Mouse (Mus musculus): ENCODE data around the gene Tmtc2. TPM values are rescaled to one million over a fixed set of nuclear protein-coding genes. Genes with fewer than 3 reads are reported as not detected.

The Tmtc2 gene
- polyA plus RNA-seq, 1 experiment from 2014 or later, result 5.7 TPM

GRCm38 (mm10) chr10:105405856-105406527 lies 168.3 kb downstream of the Tmtc2 start:
- Histone ChIP-seq H3K4me2 (replicated peaks; ENCODE audit: low read depth) (no peak overlapping the region), H3K9ac (ENCODE audit: low read length) (no peak overlapping the region), H3K4me3 (ENCODE audit: low read depth, low read length) (no peak overlapping the region), H3K36me3 (ENCODE audit: control insufficient read depth, insufficient read depth, low read length) (no peaks in the 10 kb centered on the region), H3K27me3 (ENCODE audit: control insufficient read depth, insufficient read depth, low read length) (no peaks in the 10 kb centered on the region), H3K4me1 (replicated peaks; ENCODE audit: control insufficient read depth, insufficient read depth) (no peaks in the 10 kb centered on the region), H3K9me3 (ENCODE audit: control insufficient read depth, low read length) (no peaks in the 10 kb centered on the region), H3K27ac (replicated peaks) (no peak overlapping the region)
- TF ChIP-seq EP300 (optimal IDR thresholded peaks at IDR 0.05) (no peak), CTCF (IDR thresholded peaks at IDR 0.05; ENCODE audit: low read depth) (no peak)
- WGBS, result 91% methylated on average over 4 of the region's 4 CpGs
- no peak for ATAC-seq (ENCODE audit: low FRiP score, low TSS enrichment)
- DNase-seq (ENCODE audit: low spot score), result no peak

- no peak overlapping the region for H3K27ac ChIP-seq (replicated peaks)
- WGBS, result 60% methylated on average over 3 of the region's 3 CpGs
- ATAC-seq (ENCODE audit: low FRiP score, low TSS enrichment) (no peak), DNase-seq (ENCODE audit: low spot score) (no peak)
- no peak overlapping the region for H3K9ac ChIP-seq (ENCODE audit: low read length)
- H3K4me1 ChIP-seq (replicated peaks; ENCODE audit: control insufficient read depth, insufficient read depth), result no peaks in the 10 kb centered on the region
- H3K36me3 ChIP-seq (ENCODE audit: control insufficient read depth, insufficient read depth, low read length), result no peaks in the 10 kb centered on the region
- no peak overlapping the region for H3K4me3 ChIP-seq (ENCODE audit: low read depth, low read length)
- no peaks in the 10 kb centered on the region for H3K9me3 ChIP-seq (ENCODE audit: control insufficient read depth, low read length)
- no peak overlapping the region for H3K4me2 ChIP-seq (replicated peaks; ENCODE audit: low read depth)
- TF ChIP-seq CTCF (IDR thresholded peaks at IDR 0.05; ENCODE audit: low read depth), result no peak
- TF ChIP-seq EP300 (optimal IDR thresholded peaks at IDR 0.05), result no peak
- no peaks in the 10 kb centered on the region for H3K27me3 ChIP-seq (ENCODE audit: control insufficient read depth, insufficient read depth, low read length)
Observed at GRCm38 (mm10) chr10:105403931-105404330, 170.3 kb downstream of the Tmtc2 start.

- Histone ChIP-seq H3K27ac (replicated peaks) (no peak overlapping the region), H3K27me3 (ENCODE audit: control insufficient read depth, insufficient read depth, low read length) (no peaks in the 10 kb centered on the region), H3K36me3 (ENCODE audit: control insufficient read depth, insufficient read depth, low read length) (no peaks in the 10 kb centered on the region), H3K4me1 (replicated peaks; ENCODE audit: control insufficient read depth, insufficient read depth) (no peaks in the 10 kb centered on the region), H3K9me3 (ENCODE audit: control insufficient read depth, low read length) (no peaks in the 10 kb centered on the region), H3K9ac (ENCODE audit: low read length) (no peak overlapping the region), H3K4me2 (replicated peaks; ENCODE audit: low read depth) (no peak overlapping the region), H3K4me3 (ENCODE audit: low read depth, low read length) (no peak overlapping the region)
- TF ChIP-seq CTCF (IDR thresholded peaks at IDR 0.05; ENCODE audit: low read depth) (no peak), EP300 (optimal IDR thresholded peaks at IDR 0.05) (no peak)
- ATAC-seq (ENCODE audit: low FRiP score, low TSS enrichment) (no peak), DNase-seq (ENCODE audit: low spot score) (no peak)
- 86% methylated on average over 5 of the region's 5 CpGs for WGBS
Observed at GRCm38 (mm10) chr10:105402481-105402779, 171.8 kb downstream of the Tmtc2 start.

- H3K4me3 ChIP-seq (ENCODE audit: low read depth, low read length), result no peak overlapping the region
- H3K4me2 ChIP-seq (replicated peaks; ENCODE audit: low read depth), result no peak overlapping the region
- 89% methylated on average over 11 of the region's 11 CpGs for WGBS
- no peaks in the 10 kb centered on the region for H3K27me3 ChIP-seq (ENCODE audit: control insufficient read depth, insufficient read depth, low read length)
- no peaks in the 10 kb centered on the region for H3K36me3 ChIP-seq (ENCODE audit: control insufficient read depth, insufficient read depth, low read length)
- DNase-seq (ENCODE audit: low spot score), result no peak
- TF ChIP-seq EP300 (optimal IDR thresholded peaks at IDR 0.05) (no peak), CTCF (IDR thresholded peaks at IDR 0.05; ENCODE audit: low read depth) (no peak)
- H3K4me1 ChIP-seq (replicated peaks; ENCODE audit: control insufficient read depth, insufficient read depth), result no peaks in the 10 kb centered on the region
- H3K9me3 ChIP-seq (ENCODE audit: control insufficient read depth, low read length), result no peaks in the 10 kb centered on the region
- ATAC-seq (ENCODE audit: low FRiP score, low TSS enrichment), result no peak
- H3K9ac ChIP-seq (ENCODE audit: low read length), result no peak overlapping the region
- no peak overlapping the region for H3K27ac ChIP-seq (replicated peaks)
Observed at GRCm38 (mm10) chr10:105401754-105402480, 172.3 kb downstream of the Tmtc2 start.

- Histone ChIP-seq H3K9ac (ENCODE audit: low read length) (no peak overlapping the region), H3K36me3 (ENCODE audit: control insufficient read depth, insufficient read depth, low read length) (no peaks in the 10 kb centered on the region), H3K4me3 (ENCODE audit: low read depth, low read length) (no peak overlapping the region), H3K27me3 (ENCODE audit: control insufficient read depth, insufficient read depth, low read length) (no peaks in the 10 kb centered on the region), H3K4me1 (replicated peaks; ENCODE audit: control insufficient read depth, insufficient read depth) (no peaks in the 10 kb centered on the region), H3K27ac (replicated peaks) (no peak overlapping the region), H3K9me3 (ENCODE audit: control insufficient read depth, low read length) (no peaks in the 10 kb centered on the region), H3K4me2 (replicated peaks; ENCODE audit: low read depth) (no peak overlapping the region)
- TF ChIP-seq CTCF (IDR thresholded peaks at IDR 0.05; ENCODE audit: low read depth), result peak; percentile 49
- no peak for TF ChIP-seq EP300 (optimal IDR thresholded peaks at IDR 0.05)
- WGBS, result 23% methylated on average over 5 of the region's 5 CpGs
- ATAC-seq (ENCODE audit: low FRiP score, low TSS enrichment) (peak; percentile 66; the same call in 1 of the 2 replicates), DNase-seq (ENCODE audit: low spot score) (peak; percentile 39)
Observed at GRCm38 (mm10) chr10:105399316-105399715, 174.9 kb downstream of the Tmtc2 start.

GRCm38 (mm10) chr10:105384065-105384464 lies 190.2 kb downstream of the Tmtc2 start:
- Histone ChIP-seq H3K9ac (ENCODE audit: low read length) (no peak overlapping the region), H3K9me3 (ENCODE audit: control insufficient read depth, low read length) (no peaks in the 10 kb centered on the region), H3K4me3 (ENCODE audit: low read depth, low read length) (no peak overlapping the region), H3K27ac (replicated peaks) (no peak overlapping the region), H3K4me2 (replicated peaks; ENCODE audit: low read depth) (no peak overlapping the region), H3K4me1 (replicated peaks; ENCODE audit: control insufficient read depth, insufficient read depth) (no peaks in the 10 kb centered on the region), H3K36me3 (ENCODE audit: control insufficient read depth, insufficient read depth, low read length) (no peaks in the 10 kb centered on the region), H3K27me3 (ENCODE audit: control insufficient read depth, insufficient read depth, low read length) (no peaks in the 10 kb centered on the region)
- no peak for TF ChIP-seq CTCF (IDR thresholded peaks at IDR 0.05; ENCODE audit: low read depth)
- no peak for TF ChIP-seq EP300 (optimal IDR thresholded peaks at IDR 0.05)
- WGBS, result 64% methylated on average over 4 of the region's 4 CpGs
- DNase-seq (ENCODE audit: low spot score), result no peak
- ATAC-seq (ENCODE audit: low FRiP score, low TSS enrichment), result no peak

Data from stomach, postnatal 0 days (tissue).